Mouse (Mus musculus) kidney, adult 18-20 months (tissue): ENCODE results near the gene Klc3.
A peak's percentile ranks its signal among the peaks of the same experiment; 100 is the strongest.

Source experiments
- DNase-seq: peaks from one replicate; pipeline ENCODE4 v3.0.0; 2021

Klc3 gene

DNA sequence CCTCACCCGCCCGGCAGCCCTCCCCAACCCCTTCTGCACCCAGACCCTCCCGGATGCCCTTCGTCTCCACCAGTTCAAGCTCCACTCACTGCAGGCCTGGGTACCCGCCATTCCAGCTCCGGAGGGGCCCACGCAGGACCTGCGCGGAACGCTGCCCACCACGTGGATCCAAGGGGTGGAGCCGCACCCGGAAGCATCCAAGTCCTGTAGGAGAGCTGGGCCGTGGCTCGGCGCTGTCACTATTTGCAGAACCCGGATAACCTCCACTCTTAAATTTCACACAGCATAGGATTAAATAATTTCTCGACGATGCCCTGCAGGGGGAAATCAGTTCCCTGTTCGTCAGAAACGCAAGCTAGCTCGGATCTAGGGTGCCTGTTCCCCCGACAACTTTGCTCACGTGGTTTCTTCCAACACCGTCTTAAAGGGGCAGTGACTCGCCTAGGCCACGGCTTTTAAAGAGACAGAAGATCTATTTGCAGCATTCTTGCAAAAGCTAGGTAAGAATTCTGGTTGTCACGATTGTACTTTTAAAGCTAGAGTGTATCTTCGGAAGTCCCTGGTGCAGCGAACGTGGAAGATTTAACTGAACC lies 44.5 kb downstream of the Klc3 start, which contains the start of the genes Cd3eap and Ppp1r13l:
Gene Cd3eap, minus strand, starts transcription at position 185 of the 593 bp plus-strand sequence.
Gene Ppp1r13l, plus strand, starts transcription at position 451 of the 593 bp plus-strand sequence.
- DNase-seq = peak; percentile 92

DNA sequence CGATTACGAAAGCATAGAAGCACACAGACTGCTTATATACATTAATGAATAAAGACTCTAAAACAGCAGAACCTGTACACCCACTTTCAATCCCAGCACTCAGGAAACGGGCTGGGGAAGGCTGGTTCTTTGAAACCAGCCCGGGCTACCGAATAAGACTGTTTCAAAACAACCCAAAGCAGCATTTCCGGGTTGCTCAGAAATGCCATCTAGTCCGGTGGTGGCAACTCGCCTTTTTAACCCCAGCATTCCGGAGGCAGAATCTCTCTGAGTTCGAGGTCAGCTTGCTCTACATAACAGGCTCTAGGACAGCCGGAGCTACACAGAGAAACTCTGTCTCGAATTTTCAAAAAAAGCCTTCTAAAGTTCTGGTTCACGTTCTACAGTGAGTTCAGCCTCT lies 45.3 kb downstream of the Klc3 start:
- DNase-seq = no peak

DNA sequence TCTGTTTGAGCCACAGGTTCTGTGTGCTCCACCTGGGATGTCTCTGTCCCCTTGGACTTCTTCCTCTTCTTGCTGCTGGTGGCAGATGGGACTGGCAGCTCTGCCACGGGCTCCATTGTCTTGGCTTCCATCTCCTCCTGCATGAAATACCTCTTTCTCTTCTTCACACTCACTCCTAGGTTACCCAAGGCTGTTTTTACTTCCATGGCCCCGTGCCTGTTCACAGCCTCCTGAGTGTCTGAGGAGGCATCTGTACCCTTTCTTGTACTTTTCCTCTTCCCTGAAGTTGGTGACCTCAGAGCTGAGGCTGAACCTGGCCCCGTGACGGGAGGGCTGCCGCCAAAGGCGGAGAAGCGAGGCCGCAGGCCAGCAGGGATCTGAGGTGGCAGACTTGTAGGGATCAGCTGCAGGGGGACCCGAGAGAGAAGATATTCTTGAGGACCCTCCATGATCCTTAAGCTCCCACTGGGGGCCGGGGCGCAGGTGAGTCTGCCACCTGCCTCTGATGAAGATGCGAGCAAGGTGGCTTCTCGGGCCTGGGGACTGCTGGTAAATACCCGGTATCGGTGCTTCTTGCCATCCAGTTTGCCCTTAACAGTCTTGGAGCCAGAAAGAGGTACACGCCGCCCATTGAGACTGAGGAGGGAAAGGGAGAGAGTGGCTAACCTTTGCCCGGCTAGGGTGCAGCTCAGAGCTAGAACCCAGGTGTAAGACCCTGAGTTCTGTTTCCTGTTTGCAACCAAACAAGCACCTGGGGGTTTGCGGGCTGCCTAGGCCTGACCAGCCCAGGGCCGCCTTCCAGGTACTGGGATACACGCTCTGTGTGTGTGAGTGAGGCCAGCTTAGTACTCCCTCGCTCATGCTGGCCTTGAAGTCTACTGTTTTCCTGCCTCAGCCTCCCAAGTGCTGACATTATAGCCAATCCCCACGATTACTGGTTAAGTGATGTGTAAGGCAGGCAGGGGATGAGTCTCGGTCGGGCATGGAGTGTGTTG lies 46.2 kb downstream of the Klc3 start:
- no peak for DNase-seq

DNA sequence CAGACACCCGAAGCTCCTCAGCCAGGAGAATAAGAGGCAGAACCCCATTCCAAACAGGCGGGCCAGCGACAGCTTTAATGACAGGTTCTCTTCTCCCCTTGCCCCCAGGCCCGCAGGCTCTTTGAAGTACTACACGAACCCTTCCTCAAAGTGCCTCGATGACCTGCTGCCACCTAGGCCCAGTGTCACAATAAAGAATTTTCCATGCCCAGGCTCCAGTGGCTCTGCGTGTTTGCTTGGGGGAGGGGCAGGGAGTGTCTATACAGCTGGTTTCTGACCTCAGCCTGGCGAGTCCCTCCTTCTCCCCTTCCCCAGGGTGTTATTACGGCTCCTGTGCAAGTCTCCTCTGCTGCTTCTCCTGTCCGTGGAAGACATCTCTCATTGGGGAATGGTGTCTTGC lies 47.6 kb downstream of the Klc3 start:
- no peak for DNase-seq

DNA sequence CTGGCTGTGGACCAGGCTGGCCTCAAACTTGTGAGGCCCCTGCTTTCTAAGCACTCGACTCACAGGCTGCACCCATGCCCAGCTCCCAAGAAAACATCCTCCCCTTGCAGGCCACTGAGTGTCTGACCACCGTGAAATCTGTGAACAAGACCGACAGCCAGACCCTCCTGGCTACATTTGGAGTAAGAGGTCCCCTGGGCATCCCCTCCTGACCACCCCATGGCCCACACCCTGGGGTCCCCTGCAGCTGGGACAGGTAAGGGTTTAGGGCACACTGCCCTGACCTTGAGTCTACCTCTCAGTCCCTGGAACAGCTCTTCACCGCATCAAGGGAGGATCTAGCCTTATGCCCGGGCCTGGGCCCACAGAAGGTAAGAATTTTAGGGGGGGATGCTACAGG lies 48.9 kb downstream of the Klc3 start:
- DNase-seq = no peak

DNA sequence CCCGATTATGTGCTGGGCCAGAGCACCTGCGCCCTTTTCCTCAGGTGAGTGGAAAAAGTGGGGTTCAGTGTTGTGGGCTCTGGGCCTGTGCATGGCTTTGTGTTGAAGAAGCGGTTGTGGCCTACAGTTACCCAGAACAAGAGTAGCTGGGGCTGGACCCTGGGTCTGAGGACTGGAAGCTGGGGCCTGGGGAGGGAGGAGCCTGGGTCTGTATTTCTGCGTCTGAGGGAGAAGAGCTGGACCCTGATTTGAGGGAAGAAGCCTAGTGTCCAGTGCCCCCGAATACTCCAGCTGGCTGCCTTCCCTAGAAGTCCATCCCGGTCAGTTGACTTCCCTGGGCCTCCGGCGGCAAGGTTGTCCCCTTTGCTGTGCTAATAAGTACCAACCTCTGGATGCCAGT lies 53.7 kb downstream of the Klc3 start:
- DNase-seq = no peak

DNA sequence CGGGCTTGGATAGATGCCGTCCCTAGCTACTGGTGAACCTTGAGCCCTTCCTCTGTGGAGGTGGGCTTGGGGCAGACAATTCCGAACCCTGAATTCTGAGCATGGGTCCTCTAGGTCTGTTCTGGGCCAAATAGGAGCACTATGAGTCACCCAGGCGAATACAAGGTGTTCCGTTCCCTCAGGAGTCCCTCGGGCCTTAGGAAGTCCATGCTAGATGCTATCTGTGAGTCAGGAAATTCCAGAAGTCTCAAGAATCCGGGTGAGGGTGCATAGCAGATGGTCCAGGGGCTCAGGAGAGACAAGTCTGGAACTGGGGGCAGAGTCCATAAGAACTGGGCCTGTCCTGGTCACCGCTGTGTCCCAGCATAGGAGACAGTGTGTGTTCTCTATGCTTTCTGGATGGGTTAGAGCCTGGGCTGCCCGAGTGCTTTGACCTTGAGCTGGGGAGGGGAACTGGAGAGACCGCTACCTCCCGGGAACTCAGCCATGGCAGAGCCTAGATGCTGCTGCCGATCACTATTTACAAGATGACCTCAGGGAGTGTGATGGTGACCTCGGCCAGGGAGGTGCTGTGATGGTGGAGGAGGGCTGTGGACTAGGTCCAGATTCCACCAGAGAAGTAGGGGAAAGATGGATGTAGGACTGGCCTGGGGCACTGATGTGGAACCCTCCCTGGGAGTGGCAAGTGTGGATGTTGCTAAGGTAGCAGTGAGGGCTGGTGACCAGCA lies 54.6 kb downstream of the Klc3 start:
- DNase-seq = no peak

DNA sequence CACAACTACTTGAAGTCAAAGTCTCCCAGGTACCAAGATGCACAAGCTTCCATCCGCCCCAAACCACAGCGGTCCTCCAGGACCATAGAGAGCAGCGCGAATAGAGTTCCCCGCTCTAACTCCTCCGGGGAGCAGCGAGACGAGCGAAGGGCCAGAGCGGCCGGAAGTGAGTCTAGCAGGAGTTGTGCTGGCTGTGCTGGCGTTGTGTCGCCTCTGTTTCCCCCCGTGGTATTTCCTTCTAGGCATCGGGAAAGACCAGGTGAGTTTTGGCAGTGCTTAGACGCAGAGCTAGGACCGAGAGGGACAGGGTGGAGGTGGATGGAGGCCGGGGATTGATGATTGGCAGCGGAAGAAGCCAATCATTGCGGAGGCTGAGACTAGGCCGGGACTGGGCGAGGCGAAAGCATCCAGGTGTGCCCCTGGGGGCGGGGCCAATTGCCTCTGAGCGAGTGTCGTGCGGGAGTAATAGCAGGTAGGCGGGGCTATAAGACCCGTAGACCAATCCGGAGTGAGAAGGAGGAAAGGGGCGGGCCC lies 58.9 kb downstream of the Klc3 start:
- peak; percentile 97 for DNase-seq
